Mouse (Mus musculus) embryonic facial prominence, embryonic 15.5 days (tissue): Measurements from ENCODE around the gene Nkx1-1. TPM values are rescaled to one million over a fixed set of nuclear protein-coding genes. Genes with fewer than 3 reads are reported as not detected.

Experiments used
- ATAC-seq: fragments of 200-750 bp; cut with Nextera tagmentation; 2 replicates; pipeline ENCODE4 v1.8.0; 2017; ENCODE audit warnings: low read depth, moderate TSS enrichment; ENCODE audit not compliant: insufficient number of reproducible peaks, low FRiP score, low TSS enrichment
- H3K27ac ChIP-seq: fragments of 300-500 bp; sonication (generic); replicated peaks from 2 replicates; pipeline ENCODE4 v1.5.1; 2015; ENCODE audit warnings: mild to moderate bottlenecking, inconsistent platforms
- H3K27me3 ChIP-seq: fragments of 300-500 bp; sonication (generic); 2 replicates; pipeline ENCODE4 v1.6.1; 2015; ENCODE audit warnings: inconsistent platforms
- H3K36me3 ChIP-seq: fragments of 300-500 bp; sonication (generic); 2 replicates; pipeline ENCODE4 v1.6.1; 2015; ENCODE audit warnings: mild to moderate bottlenecking, inconsistent platforms
- H3K4me1 ChIP-seq: fragments of 300-500 bp; sonication (generic); 2 replicates; pipeline ENCODE4 v1.6.1; 2015; ENCODE audit warnings: inconsistent platforms
- H3K4me2 ChIP-seq: fragments of 300-500 bp; sonication (generic); replicated peaks from 2 replicates; pipeline ENCODE4 v1.6.1; 2015; ENCODE audit warnings: mild to moderate bottlenecking, inconsistent platforms
- H3K4me3 ChIP-seq: fragments of 300-500 bp; sonication (generic); replicated peaks from 2 replicates; pipeline ENCODE4 v1.5.1; 2015; ENCODE audit warnings: mild to moderate bottlenecking, inconsistent platforms
- H3K9ac ChIP-seq: fragments of 300-500 bp; sonication (generic); 2 replicates; pipeline ENCODE4 v1.6.1; 2015; ENCODE audit warnings: inconsistent platforms
- H3K9me3 ChIP-seq: fragments of 300-500 bp; sonication (generic); replicated peaks from 2 replicates; pipeline ENCODE4 v1.6.1; 2016; ENCODE audit warnings: inconsistent platforms
- WGBS: fragments of 180-500 bp; shearing (Covaris S2); methylation state at CpG from one replicate; pipeline ENCODE4 v1.1.7; 2015; 5-methylcytosine and 5-hydroxymethylcytosine counted together
- polyA plus RNA-seq: library from polyadenylated mRNA; unstranded; fragments of >200 nt; fragmentation: Nextera tagmentation; extraction: Ambion mirVana; gene quantifications from 2 replicates; pipeline ENCODE4 v1.2.1, GENCODE M21; 2015

The Nkx1-1 gene
- not detected in 2 replicates for polyA plus RNA-seq

DNA sequence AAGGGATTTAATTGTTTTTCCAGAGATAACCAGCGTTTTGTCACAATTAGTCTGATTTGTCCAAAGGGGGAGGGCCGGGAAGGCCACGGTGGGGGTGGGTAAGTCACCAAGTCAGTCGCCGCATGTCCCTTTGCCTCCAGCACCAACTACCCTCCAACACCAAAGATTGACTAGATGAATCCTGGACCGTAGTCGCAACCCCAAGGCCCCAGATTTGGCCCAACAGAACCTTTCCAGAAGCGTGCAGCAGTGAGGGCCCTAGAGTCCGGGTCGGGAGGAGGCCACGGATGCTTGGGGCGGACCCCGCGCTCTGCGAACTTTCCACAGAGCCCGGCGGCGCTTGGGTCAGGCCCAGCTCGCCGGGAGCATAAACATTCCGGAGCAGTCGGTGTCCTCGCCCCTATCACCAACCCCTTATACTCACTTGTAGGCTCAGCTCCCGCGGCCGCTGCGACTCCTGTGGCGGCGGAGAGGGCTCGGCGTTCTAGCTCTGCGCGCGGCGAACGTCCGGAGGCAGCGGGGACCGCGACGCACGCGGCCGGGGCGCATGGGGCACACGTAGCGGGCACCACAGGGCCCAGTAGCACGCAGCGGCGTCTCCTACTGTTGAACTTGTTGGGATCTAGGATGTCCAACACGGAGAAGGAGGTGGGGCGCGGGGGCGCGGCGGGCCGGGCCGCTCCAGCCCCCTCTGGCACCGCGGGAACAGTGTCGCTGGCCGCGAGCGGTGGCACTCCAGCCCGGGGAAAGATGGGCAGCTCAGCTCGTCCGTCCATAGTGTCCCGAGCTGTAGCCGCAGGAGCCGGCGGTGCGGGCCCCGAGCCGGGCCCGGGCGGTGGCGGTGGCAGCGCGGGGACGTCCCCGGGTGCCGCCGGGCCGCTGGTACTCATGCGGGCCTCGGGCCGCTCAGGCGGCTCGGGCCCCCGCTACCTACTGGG is at the start of gene Nkx1-1:
Gene Nkx1-1 (minus strand): TSS at position 776 of the 938 bp plus-strand sequence.
- Histone ChIP-seq H3K4me2 (peak within 1 kb of the TSS; percentile 48), H3K4me3 (peak within 1 kb of the TSS; percentile 33), H3K27me3 (peaks cover 99% of the 10 kb centered on the region), H3K27ac (no peak within 1 kb of the TSS), H3K9ac (no peak within 1 kb of the TSS), H3K4me1 (peaks cover 46% of the 10 kb centered on the region), H3K9me3 (no peaks in the 10 kb centered on the region), H3K36me3 (no peaks in the 10 kb centered on the region)
- under 1% methylated on average over 90 of the region's 90 CpGs for WGBS
- ATAC-seq = no peak

DNA sequence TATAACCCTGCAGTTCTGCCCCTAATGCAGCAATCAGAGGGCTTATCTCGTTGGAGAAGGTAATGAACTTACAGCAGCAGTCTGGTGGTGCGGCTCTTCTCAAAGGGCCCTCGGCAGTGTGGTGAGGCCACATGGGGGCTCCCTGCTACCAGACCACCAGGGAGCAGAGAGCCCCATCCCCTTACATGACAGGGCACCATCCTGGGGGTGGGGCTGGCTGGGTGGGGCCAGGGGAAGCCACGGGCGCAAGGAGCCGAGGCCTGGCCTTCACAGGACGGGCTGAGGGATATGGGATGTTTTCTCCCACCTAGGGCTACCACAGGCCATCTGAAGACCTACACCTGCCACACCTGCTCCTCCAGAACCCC is 47.5 kb upstream of the Nkx1-1 start:
- no peak overlapping the region for H3K27ac ChIP-seq
- H3K36me3 ChIP-seq = no peaks in the 10 kb centered on the region
- H3K4me3 ChIP-seq = no peak overlapping the region
- H3K4me1 ChIP-seq = no peaks in the 10 kb centered on the region
- H3K9ac ChIP-seq = no peak overlapping the region
- H3K4me2 ChIP-seq = no peak overlapping the region
- no peaks in the 10 kb centered on the region for H3K27me3 ChIP-seq
- H3K9me3 ChIP-seq = no peaks in the 10 kb centered on the region
- ATAC-seq = no peak
- WGBS = 50% methylated on average over 7 of the region's 7 CpGs

DNA sequence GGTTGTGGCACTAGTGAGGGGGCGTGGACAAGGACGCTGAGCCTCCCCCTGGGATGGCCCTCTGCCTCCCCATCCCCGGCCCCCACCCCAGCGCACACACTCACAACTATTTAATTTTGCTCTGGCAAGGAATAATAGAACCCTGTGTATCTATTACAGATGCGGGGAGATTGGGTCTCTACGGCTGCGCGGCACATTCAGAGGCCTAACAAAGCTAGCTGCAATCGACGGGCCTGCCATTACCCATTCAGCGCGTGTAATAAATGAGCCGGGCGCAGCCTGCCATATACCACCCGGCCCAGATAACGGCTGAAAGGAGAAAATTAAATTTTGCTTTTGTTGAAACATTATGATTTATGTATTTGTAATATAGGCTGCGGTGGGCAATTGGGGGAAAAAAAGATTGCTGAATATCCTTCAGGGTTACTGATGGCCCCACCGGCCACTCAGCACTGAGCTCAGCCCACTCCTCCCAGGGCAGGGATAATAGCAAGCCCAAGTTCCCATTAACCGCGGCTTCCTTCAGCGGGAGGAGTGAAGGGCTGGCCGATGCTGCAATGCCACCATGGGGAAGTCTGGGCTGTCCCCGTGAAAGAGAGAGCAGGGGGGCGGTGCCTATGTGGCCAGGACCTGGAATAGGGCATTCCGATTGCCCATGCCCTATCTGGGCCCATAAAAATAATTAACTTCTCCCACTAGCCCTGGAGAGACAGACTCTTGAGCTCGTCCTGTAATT is 47.0 kb upstream of the Nkx1-1 start:
- H3K4me2 ChIP-seq = no peak overlapping the region
- no peak overlapping the region for H3K9ac ChIP-seq
- H3K27me3 ChIP-seq = no peaks in the 10 kb centered on the region
- no peak overlapping the region for H3K4me3 ChIP-seq
- ATAC-seq = no peak
- H3K36me3 ChIP-seq = no peaks in the 10 kb centered on the region
- WGBS = 65% methylated on average over 26 of the region's 26 CpGs
- no peaks in the 10 kb centered on the region for H3K9me3 ChIP-seq
- H3K27ac ChIP-seq = no peak overlapping the region
- H3K4me1 ChIP-seq = no peaks in the 10 kb centered on the region

DNA sequence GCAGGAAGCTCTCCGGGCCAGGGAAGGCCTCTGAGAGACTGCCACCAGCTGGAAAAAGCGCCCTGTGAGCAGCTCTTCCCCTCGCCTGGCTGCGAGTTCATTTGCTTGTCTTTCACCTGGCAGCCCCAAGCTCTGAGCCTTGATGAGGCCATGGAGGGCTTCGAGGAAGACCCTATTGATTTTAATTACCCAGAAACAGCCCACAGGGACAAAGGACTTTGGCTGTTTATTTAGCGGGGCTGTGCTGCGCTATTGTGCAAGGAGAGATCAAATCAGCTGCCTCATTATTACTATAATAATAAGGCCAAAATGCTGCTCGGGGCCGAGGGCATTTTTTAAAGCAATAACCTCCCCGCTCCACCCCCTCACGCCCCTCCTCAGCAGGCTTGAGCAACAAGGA is 31.7 kb upstream of the Nkx1-1 start:
- Histone ChIP-seq H3K4me1 (no peaks in the 10 kb centered on the region), H3K4me3 (no peak overlapping the region), H3K36me3 (no peaks in the 10 kb centered on the region), H3K27ac (no peak overlapping the region), H3K9ac (no peak overlapping the region), H3K4me2 (no peak overlapping the region), H3K27me3 (peaks cover 7% of the 10 kb centered on the region), H3K9me3 (no peaks in the 10 kb centered on the region)
- ATAC-seq = no peak
- whole genome bisulfite sequencing = 45% methylated on average over 11 of the region's 11 CpGs

DNA sequence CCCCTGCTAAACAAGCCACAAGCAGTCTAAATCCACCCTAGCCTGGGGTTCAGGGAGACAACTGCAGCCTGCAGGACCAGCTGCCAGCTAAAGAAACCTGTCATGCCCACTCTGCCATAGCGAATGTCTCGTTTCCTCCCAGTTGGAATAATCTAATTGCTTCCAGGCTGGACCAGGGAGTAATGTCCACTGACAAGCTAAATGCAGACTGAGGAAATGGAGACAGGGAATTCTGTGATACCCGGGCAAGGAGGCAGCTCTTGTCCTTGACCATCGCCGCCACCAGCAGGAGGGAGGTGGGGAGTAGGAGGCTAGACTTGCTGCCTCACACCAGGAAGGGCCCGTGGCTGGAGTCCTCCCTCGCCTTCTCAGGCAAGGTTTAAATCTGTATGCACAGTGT is 30.6 kb upstream of the Nkx1-1 start:
- peaks cover 7% of the 10 kb centered on the region for H3K27me3 ChIP-seq
- no peak overlapping the region for H3K27ac ChIP-seq
- no peaks in the 10 kb centered on the region for H3K36me3 ChIP-seq
- no peak overlapping the region for H3K4me2 ChIP-seq
- H3K4me1 ChIP-seq = no peaks in the 10 kb centered on the region
- 35% methylated on average over 7 of the region's 7 CpGs for WGBS
- H3K9me3 ChIP-seq = no peaks in the 10 kb centered on the region
- ATAC-seq = no peak
- H3K4me3 ChIP-seq = no peak overlapping the region
- no peak overlapping the region for H3K9ac ChIP-seq

DNA sequence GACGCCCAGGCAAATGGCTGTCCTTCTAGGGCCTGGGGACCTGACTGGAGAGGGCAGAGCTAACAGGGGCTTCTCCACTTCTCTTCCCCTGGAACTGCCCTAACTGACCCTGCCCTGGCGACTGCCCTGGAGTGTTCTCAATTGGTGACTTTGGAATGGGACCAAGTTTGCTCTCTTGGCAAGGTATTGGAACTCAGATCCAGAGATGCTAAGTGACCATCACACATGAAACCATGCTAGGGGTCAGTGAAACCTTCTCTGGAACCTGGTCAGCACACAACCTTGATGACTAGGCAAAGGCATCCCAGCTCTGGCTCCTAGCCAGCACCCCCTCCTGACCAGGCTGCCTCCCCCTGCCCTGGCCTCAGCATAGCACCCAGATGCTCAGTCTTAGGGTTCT is 25.3 kb upstream of the Nkx1-1 start:
- Histone ChIP-seq H3K36me3 (no peaks in the 10 kb centered on the region), H3K9me3 (no peaks in the 10 kb centered on the region), H3K27me3 (no peaks in the 10 kb centered on the region), H3K27ac (no peak overlapping the region), H3K4me2 (no peak overlapping the region), H3K4me1 (no peaks in the 10 kb centered on the region), H3K4me3 (no peak overlapping the region), H3K9ac (no peak overlapping the region)
- whole genome bisulfite sequencing = 62% methylated on average over 2 of the region's 2 CpGs
- ATAC-seq = no peak

DNA sequence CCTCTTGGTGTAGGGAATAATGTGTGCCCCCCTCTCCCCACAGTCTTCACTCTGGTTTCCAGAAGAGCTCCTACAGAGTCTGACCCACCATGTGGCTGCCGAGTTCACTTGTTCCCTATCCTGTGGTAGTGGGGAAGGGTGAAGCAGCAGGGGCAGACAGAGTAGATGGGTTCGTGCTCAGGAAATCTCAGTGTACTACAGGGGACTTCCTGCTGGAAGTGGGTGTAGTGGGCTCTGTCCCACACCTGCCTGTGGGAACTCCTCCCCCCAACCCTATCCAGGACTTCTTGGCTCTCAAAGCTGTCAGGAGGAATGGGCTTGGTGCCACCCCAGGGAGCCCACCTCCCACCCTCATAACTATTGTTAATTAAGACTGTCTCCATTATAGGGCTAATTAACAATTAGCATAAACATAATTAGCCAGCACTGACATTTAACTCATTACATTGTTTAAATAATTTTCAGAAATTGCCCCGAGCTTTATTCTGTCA is 24.4 kb upstream of the Nkx1-1 start:
- Histone ChIP-seq H3K4me3 (no peak overlapping the region), H3K4me1 (no peaks in the 10 kb centered on the region), H3K27me3 (no peaks in the 10 kb centered on the region), H3K9ac (no peak overlapping the region), H3K27ac (no peak overlapping the region), H3K36me3 (no peaks in the 10 kb centered on the region), H3K9me3 (no peaks in the 10 kb centered on the region), H3K4me2 (no peak overlapping the region)
- no peak for ATAC-seq
- WGBS = 42% methylated on average over 3 of the region's 3 CpGs

DNA sequence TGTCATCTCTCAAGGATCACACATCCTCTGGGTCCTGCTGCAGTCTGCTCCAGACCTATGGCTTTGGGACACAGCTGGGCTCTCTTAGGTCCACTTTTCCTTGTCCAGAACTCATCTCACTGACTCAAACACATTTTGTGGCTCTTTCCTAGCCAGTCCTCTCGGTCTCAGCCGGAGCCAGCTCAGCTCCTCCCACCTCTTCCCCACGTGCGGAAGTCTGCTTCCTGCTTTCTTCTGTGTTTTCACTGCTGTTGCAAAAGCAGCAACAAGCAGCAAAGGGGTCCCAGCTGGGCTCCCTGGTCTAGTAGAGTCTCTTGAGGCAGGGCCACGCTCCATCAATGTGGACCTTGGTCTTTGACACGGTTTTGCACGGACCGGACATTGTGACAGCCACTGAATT is 22.0 kb upstream of the Nkx1-1 start:
- no peaks in the 10 kb centered on the region for H3K4me1 ChIP-seq
- 47% methylated on average over 8 of the region's 8 CpGs for WGBS

DNA sequence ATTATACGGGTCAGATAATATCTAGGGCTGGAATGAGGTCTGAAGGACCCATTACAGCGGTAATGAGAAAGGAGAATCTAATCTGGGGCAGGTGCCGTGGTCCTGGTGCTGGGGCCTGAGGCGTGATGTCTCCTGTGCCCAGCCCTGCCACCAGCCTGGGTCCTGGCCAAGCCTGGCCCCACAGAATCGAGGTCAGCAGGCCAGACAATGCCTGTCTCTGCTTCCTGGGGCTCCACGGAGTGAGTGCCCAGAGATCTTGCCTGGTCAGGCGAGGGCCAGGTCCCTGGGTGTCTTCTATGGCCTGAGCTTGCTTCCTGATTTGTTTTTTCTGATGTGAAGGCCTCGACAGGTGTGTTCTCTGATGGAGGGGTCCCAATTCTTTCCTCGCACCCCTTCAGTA is 10.0 kb upstream of the Nkx1-1 start:
- WGBS = 58% methylated on average over 9 of the region's 9 CpGs
- no peak for ATAC-seq
- H3K27me3 ChIP-seq = peaks cover 69% of the 10 kb centered on the region
- H3K4me2 ChIP-seq = no peak overlapping the region
- no peaks in the 10 kb centered on the region for H3K36me3 ChIP-seq
- peaks cover 6% of the 10 kb centered on the region for H3K4me1 ChIP-seq
- no peak overlapping the region for H3K27ac ChIP-seq
- no peak overlapping the region for H3K9ac ChIP-seq
- H3K4me3 ChIP-seq = no peak overlapping the region
- no peaks in the 10 kb centered on the region for H3K9me3 ChIP-seq

More for the DNA sequence above, 22.0 kb upstream of the Nkx1-1 start:
- H3K4me3 ChIP-seq = no peak overlapping the region
- H3K9me3 ChIP-seq = no peaks in the 10 kb centered on the region
- no peak for ATAC-seq
- H3K36me3 ChIP-seq = no peaks in the 10 kb centered on the region
- H3K4me2 ChIP-seq = no peak overlapping the region
- no peaks in the 10 kb centered on the region for H3K27me3 ChIP-seq
- H3K9ac ChIP-seq = no peak overlapping the region
- H3K27ac ChIP-seq = no peak overlapping the region

DNA sequence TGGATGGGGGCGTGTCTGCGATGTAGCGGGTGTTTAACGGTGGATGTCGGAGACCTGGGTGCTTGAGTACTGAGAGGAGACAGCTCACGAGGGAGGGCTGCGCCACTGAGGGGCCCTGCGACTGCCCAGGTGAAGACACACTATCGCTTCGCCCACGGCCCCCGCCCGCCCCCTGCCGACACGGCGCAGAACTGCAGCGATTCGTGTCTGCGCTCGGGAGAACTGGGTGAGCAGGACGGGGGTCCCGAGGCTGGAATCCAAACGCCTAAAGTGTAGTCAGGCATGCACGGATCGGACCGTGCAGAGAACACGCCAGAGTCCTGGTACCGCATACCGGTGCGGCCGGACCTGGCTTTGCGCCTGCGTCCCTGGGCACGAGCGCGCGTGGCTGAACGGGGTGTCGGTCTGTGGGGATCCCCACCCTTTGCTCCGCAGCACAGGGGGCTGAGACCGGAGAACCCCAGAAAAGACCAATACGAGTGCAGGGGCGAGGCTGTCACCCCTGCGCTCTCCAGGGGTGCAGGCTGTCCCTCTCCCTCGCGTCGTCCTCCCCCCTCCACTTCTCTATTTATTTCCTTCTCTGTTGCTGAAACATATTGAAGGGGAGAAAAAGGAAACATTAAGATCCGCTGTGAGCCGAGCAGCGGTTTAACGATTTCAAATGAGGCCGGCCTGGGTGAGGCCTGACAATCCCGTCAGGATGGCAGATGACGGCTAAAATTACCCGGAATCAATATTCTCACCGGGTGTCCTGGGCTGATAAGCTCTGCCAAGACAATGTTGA is 9.3 kb upstream of the Nkx1-1 start:
- Histone ChIP-seq H3K4me1 (peaks cover 10% of the 10 kb centered on the region), H3K4me2 (peak overlapping the region; percentile 52), H3K9me3 (no peaks in the 10 kb centered on the region), H3K9ac (no peak overlapping the region), H3K4me3 (peak overlapping the region; percentile 33), H3K36me3 (no peaks in the 10 kb centered on the region), H3K27me3 (peaks cover 74% of the 10 kb centered on the region), H3K27ac (no peak overlapping the region)
- WGBS = 5% methylated on average over 56 of the region's 56 CpGs
- ATAC-seq = no peak

DNA sequence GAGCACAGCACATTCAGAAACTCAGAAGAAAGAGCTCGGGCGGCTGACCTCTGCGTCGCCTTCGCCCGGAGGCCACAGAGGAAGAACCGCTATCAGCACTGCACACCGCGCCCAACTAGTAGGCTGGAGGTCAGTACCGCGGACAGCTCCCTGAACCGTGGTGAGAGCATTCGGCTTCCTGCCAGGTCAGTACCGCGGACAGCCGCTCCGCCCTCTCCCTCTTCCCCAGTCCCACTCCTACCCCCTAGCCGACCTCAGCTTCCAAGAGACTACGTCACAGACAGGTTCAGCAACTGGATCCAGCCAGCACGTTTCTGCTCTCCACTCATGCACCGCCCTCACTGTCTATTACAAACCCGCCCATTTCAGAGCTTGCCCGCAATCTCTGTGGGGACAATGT is 4.4 kb upstream of the Nkx1-1 start:
- peaks cover 28% of the 10 kb centered on the region for H3K4me1 ChIP-seq
- H3K36me3 ChIP-seq = no peaks in the 10 kb centered on the region
- H3K4me3 ChIP-seq = no peak overlapping the region
- no peak overlapping the region for H3K9ac ChIP-seq
- no peak overlapping the region for H3K4me2 ChIP-seq
- peaks cover 96% of the 10 kb centered on the region for H3K27me3 ChIP-seq
- ATAC-seq = peak; percentile 71
- H3K27ac ChIP-seq = no peak overlapping the region
- WGBS = 2% methylated on average over 23 of the region's 23 CpGs
- H3K9me3 ChIP-seq = no peaks in the 10 kb centered on the region
